Mouse (Mus musculus): ENCODE measurements around the gene B3galnt2. TPM values are rescaled to one million over a fixed set of nuclear protein-coding genes. Genes with fewer than 3 reads are reported as not detected.

Gene B3galnt2
- 35.8 TPM for polyA plus RNA-seq (2014; fragmentation: Illumina TruSeq; extraction: RNeasy Lipid Tissue Mini Kit (QIAGEN cat#74804); ENCODE audit: low replicate concordance)

DNA sequence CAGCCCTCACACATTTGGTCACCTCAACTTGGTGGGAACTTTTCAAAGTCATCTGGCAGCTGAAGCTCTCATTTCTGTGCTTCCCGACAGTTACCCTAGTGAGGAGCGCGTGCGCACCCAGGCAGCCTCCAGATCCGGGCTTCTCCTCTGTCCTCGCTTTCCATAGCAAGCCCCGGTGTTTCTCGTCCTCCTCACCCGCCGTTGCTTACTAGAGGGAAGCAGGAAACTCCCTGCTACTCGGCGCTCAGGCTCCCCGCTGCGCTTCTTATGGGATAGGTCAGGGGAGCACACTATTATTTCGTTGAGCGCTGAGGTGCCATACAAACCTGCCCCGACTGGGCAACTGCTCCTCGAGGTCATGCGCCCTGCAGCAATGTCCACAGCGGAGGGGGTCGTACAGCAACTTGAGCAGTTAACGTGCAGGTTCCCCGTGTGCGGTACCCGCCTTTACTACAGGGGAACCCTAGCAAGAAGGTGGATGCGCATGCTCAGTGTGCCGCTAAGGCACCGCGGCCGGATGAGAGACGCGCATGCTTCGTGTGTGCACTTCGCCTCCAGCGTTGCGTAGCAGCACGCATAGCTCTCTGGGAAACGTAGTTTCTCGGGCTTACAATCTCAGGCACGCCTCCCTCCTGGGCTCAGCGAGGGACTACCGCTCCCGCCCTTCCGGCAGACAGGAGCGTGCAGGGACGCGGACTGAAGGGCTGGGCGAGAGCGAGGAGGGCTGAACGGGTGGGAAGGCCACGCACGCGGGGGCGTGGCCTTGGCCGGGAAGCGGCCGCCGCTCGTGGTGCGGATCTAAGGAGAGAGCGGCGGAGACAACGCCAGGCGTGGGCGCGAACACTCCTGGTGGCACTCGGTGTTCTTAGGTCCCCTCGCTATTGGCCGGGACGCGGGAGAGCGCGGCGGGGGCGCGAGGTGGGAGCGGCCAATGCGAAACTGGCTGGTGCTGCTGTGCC lies at the start of gene B3galnt2:
Gene B3galnt2, plus strand, starts transcription at position 596 of the 959 bp plus-strand sequence.

DNA sequence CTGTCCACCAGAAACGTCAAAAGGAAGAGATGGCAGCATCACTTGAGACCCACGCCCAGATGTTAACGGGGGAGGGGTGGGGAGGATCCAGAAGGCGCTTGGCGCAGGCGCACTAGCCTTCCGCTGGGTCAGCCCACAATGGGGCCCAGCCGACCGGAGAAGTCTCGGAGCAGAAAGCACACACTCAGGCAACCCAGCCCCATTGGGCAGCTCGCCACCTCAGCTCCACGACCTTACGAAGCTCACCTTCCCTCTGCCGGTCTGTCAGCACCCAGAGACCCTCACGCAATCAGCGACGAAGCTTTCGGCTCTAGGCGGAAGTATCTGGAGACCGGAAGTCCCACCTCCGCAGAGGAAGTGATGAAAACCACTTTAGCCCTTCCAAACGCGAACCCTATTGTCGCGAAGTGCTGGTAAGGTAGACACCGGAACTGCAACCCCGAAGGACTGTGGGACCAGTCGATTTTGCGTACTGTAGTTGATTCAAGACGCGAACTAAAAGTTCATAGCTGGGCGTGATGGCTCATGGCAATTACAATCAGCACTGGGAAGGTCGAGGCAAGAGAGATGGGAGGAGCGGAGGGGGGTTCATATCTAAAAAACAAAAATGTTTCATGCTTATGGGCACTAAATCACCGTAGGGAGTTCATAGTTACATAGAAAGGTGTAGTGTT lies 85.2 kb downstream of the B3galnt2 start, which contains the start of gene Tbce:
Gene Tbce, minus strand, starts transcription at position 347 of the 674 bp plus-strand sequence.

Other genes starting within 250 kb of the B3galnt2 start
- gene Gng4, start 170.4 kb upstream of the B3galnt2 start, polyA plus RNA-seq (2014; fragmentation: Illumina TruSeq; extraction: RNeasy Lipid Tissue Mini Kit (QIAGEN cat#74804); ENCODE audit: low replicate concordance) = 2.4 TPM
- 131 TPM for gene Tbce, start 85.2 kb downstream of the B3galnt2 start, polyA plus RNA-seq (2014; fragmentation: Illumina TruSeq; extraction: RNeasy Lipid Tissue Mini Kit (QIAGEN cat#74804); ENCODE audit: low replicate concordance)
- gene Arid4b, start 108.8 kb downstream of the B3galnt2 start, polyA plus RNA-seq (2014; fragmentation: Illumina TruSeq; extraction: RNeasy Lipid Tissue Mini Kit (QIAGEN cat#74804); ENCODE audit: low replicate concordance) = 61.6 TPM
- gene Ggps1, start 109.0 kb downstream of the B3galnt2 start, polyA plus RNA-seq (2014; fragmentation: Illumina TruSeq; extraction: RNeasy Lipid Tissue Mini Kit (QIAGEN cat#74804); ENCODE audit: low replicate concordance) = 63.4 TPM